Mouse (Mus musculus): ENCODE results near the gene Atxn7l3b. TPM values are rescaled to one million over a fixed set of nuclear protein-coding genes. Genes with fewer than 3 reads are reported as not detected.

Atxn7l3b gene
- polyA plus RNA-seq, 1 experiment, result 85.3 TPM

- Histone ChIP-seq H3K27ac (ENCODE audit: insufficient read depth, low read depth, low read length) (no peak overlapping the region), H3K4me3 (ENCODE audit: insufficient read depth, low read depth, low read length) (no peak overlapping the region), H3K4me1 (ENCODE audit: control insufficient read depth, insufficient read depth, low read length) (peaks cover 12% of the 10 kb centered on the region)
- TF ChIP-seq CTCF (IDR thresholded peaks at IDR 0.05; ENCODE audit: insufficient read depth, low read depth, low read length) (no peak), POLR2A (IDR thresholded peaks at IDR 0.05; ENCODE audit: insufficient read depth, low read depth, low read length) (no peak)
These were observed 1.8 kb downstream of the Atxn7l3b start for GRCm38 (mm10) chr10:112926961-112927360.

- WGBS, result 46% methylated on average over 2 of the region's 2 CpGs
- H3K4me3 ChIP-seq (ENCODE audit: insufficient read depth, low read depth, low read length), result no peak overlapping the region
These were observed 2.5 kb downstream of the Atxn7l3b start for GRCm38 (mm10) chr10:112926271-112926670.

GRCm38 (mm10) chr10:112916575-112917190 is 12.1 kb downstream of the Atxn7l3b start:
- 54% methylated on average over 5 of the region's 5 CpGs for WGBS
- H3K4me3 ChIP-seq (ENCODE audit: insufficient read depth, low read depth, low read length), result no peak overlapping the region
- no peak overlapping the region for H3K27ac ChIP-seq (ENCODE audit: insufficient read depth, low read depth, low read length)
- TF ChIP-seq POLR2A (IDR thresholded peaks at IDR 0.05; ENCODE audit: insufficient read depth, low read depth, low read length) (no peak), CTCF (IDR thresholded peaks at IDR 0.05; ENCODE audit: insufficient read depth, low read depth, low read length) (no peak)
- no peaks in the 10 kb centered on the region for H3K4me1 ChIP-seq (ENCODE audit: control insufficient read depth, insufficient read depth, low read length)

More at GRCm38 (mm10) chr10:112926271-112926670, 2.5 kb downstream of the Atxn7l3b start:
- no peak for TF ChIP-seq POLR2A (IDR thresholded peaks at IDR 0.05; ENCODE audit: insufficient read depth, low read depth, low read length)
- TF ChIP-seq CTCF (IDR thresholded peaks at IDR 0.05; ENCODE audit: insufficient read depth, low read depth, low read length), result no peak
- H3K27ac ChIP-seq (ENCODE audit: insufficient read depth, low read depth, low read length), result no peak overlapping the region
- H3K4me1 ChIP-seq (ENCODE audit: control insufficient read depth, insufficient read depth, low read length), result peaks cover 12% of the 10 kb centered on the region

GRCm38 (mm10) chr10:112900243-112900642 is 28.6 kb downstream of the Atxn7l3b start:
- WGBS, result 50% methylated on average over 7 of the region's 7 CpGs
- H3K27ac ChIP-seq (ENCODE audit: insufficient read depth, low read depth, low read length), result no peak overlapping the region
- H3K4me3 ChIP-seq (ENCODE audit: insufficient read depth, low read depth, low read length), result no peak overlapping the region
- no peaks in the 10 kb centered on the region for H3K4me1 ChIP-seq (ENCODE audit: control insufficient read depth, insufficient read depth, low read length)
- TF ChIP-seq CTCF (IDR thresholded peaks at IDR 0.05; ENCODE audit: insufficient read depth, low read depth, low read length) (no peak), POLR2A (IDR thresholded peaks at IDR 0.05; ENCODE audit: insufficient read depth, low read depth, low read length) (no peak)

GRCm38 (mm10) chr10:112899796-112900195 is 29.0 kb downstream of the Atxn7l3b start:
- 82% methylated on average over 3 of the region's 3 CpGs for WGBS
- H3K4me3 ChIP-seq (ENCODE audit: insufficient read depth, low read depth, low read length), result no peak overlapping the region
- H3K27ac ChIP-seq (ENCODE audit: insufficient read depth, low read depth, low read length), result no peak overlapping the region
- no peak for TF ChIP-seq POLR2A (IDR thresholded peaks at IDR 0.05; ENCODE audit: insufficient read depth, low read depth, low read length)
- TF ChIP-seq CTCF (IDR thresholded peaks at IDR 0.05; ENCODE audit: insufficient read depth, low read depth, low read length), result no peak
- no peaks in the 10 kb centered on the region for H3K4me1 ChIP-seq (ENCODE audit: control insufficient read depth, insufficient read depth, low read length)

GRCm38 (mm10) chr10:112896636-112897035 is 32.2 kb downstream of the Atxn7l3b start:
- WGBS, result 36% methylated on average over 4 of the region's 4 CpGs
- TF ChIP-seq POLR2A (IDR thresholded peaks at IDR 0.05; ENCODE audit: insufficient read depth, low read depth, low read length) (no peak), CTCF (IDR thresholded peaks at IDR 0.05; ENCODE audit: insufficient read depth, low read depth, low read length) (no peak)
- H3K27ac ChIP-seq (ENCODE audit: insufficient read depth, low read depth, low read length), result no peak overlapping the region
- no peak overlapping the region for H3K4me3 ChIP-seq (ENCODE audit: insufficient read depth, low read depth, low read length)
- H3K4me1 ChIP-seq (ENCODE audit: control insufficient read depth, insufficient read depth, low read length), result no peaks in the 10 kb centered on the region

- H3K4me3 ChIP-seq (ENCODE audit: insufficient read depth, low read depth, low read length), result no peak overlapping the region
- H3K4me1 ChIP-seq (ENCODE audit: control insufficient read depth, insufficient read depth, low read length), result no peaks in the 10 kb centered on the region
- 93% methylated on average over 10 of the region's 10 CpGs for WGBS
- H3K27ac ChIP-seq (ENCODE audit: insufficient read depth, low read depth, low read length), result no peak overlapping the region
- TF ChIP-seq POLR2A (IDR thresholded peaks at IDR 0.05; ENCODE audit: insufficient read depth, low read depth, low read length), result no peak
- TF ChIP-seq CTCF (IDR thresholded peaks at IDR 0.05; ENCODE audit: insufficient read depth, low read depth, low read length), result no peak
These were observed 35.1 kb downstream of the Atxn7l3b start for GRCm38 (mm10) chr10:112893622-112894252.

GRCm38 (mm10) chr10:112884064-112884463 is 44.7 kb downstream of the Atxn7l3b start:
- no peak overlapping the region for H3K27ac ChIP-seq (ENCODE audit: insufficient read depth, low read depth, low read length)
- TF ChIP-seq POLR2A (IDR thresholded peaks at IDR 0.05; ENCODE audit: insufficient read depth, low read depth, low read length), result no peak
- no peaks in the 10 kb centered on the region for H3K4me1 ChIP-seq (ENCODE audit: control insufficient read depth, insufficient read depth, low read length)
- no peak overlapping the region for H3K4me3 ChIP-seq (ENCODE audit: insufficient read depth, low read depth, low read length)
- WGBS, result 89% methylated on average over 9 of the region's 9 CpGs

- WGBS, result 77% methylated on average over 3 of the region's 3 CpGs
- Histone ChIP-seq H3K4me1 (ENCODE audit: control insufficient read depth, insufficient read depth, low read length) (no peaks in the 10 kb centered on the region), H3K27ac (ENCODE audit: insufficient read depth, low read depth, low read length) (no peak overlapping the region), H3K4me3 (ENCODE audit: insufficient read depth, low read depth, low read length) (no peak overlapping the region)
- TF ChIP-seq POLR2A (IDR thresholded peaks at IDR 0.05; ENCODE audit: insufficient read depth, low read depth, low read length) (no peak), CTCF (IDR thresholded peaks at IDR 0.05; ENCODE audit: insufficient read depth, low read depth, low read length) (no peak)
These were observed 45.2 kb downstream of the Atxn7l3b start for GRCm38 (mm10) chr10:112883688-112884004.
